Mouse (Mus musculus) stomach, embryonic 14.5 days (tissue): ENCODE measurements around the gene Nprl3. TPM values are rescaled to one million over a fixed set of nuclear protein-coding genes. Genes with fewer than 3 reads are reported as not detected.
A peak's percentile ranks its signal among the peaks of the same experiment; 100 is the strongest.

Experiments used
- ATAC-seq: fragments of 200-750 bp; cut with Nextera tagmentation; 2 replicates; pipeline ENCODE4 v1.8.0; 2017; ENCODE audit warnings: low read depth, moderate TSS enrichment; ENCODE audit not compliant: insufficient number of reproducible peaks, insufficient read depth, low FRiP score
- H3K27ac ChIP-seq: fragments of 300-500 bp; sonication (generic); 2 replicates; pipeline ENCODE4 v1.5.1; 2014; ENCODE audit warnings: mild to moderate bottlenecking, low read length, moderate library complexity, mixed read lengths
- H3K27me3 ChIP-seq: fragments of 300-500 bp; sonication (generic); 2 replicates; pipeline ENCODE4 v1.6.1; 2014; ENCODE audit warnings: low read length, control low read depth, mixed read lengths; ENCODE audit not compliant: control insufficient read depth, insufficient read depth
- H3K36me3 ChIP-seq: fragments of 300-500 bp; sonication (generic); 2 replicates; pipeline ENCODE4 v1.6.1; 2014; ENCODE audit warnings: mild to moderate bottlenecking, control low read depth, low read length, moderate library complexity, mixed read lengths; ENCODE audit not compliant: control insufficient read depth, insufficient read depth
- H3K4me1 ChIP-seq: fragments of 300-500 bp; sonication (generic); 2 replicates; pipeline ENCODE4 v1.6.1; 2014; ENCODE audit warnings: low read length, control low read depth, mixed read lengths; ENCODE audit not compliant: control insufficient read depth, insufficient read depth
- H3K4me2 ChIP-seq: fragments of 300-500 bp; sonication (generic); replicated peaks from 2 replicates; pipeline ENCODE4 v1.6.1; 2014; ENCODE audit warnings: low read depth, low read length, control low read depth
- H3K4me3 ChIP-seq: fragments of 300-500 bp; sonication (generic); 2 replicates; pipeline ENCODE4 v1.5.1; 2014; ENCODE audit warnings: low read depth, low read length, control low read depth
- H3K9ac ChIP-seq: fragments of 300-500 bp; sonication (generic); replicated peaks from 2 replicates; pipeline ENCODE4 v1.6.1; 2014; ENCODE audit warnings: low read depth, mild to moderate bottlenecking, control low read depth, low read length, moderate library complexity, mixed read lengths
- H3K9me3 ChIP-seq: fragments of 300-500 bp; sonication (generic); 2 replicates; pipeline ENCODE4 v1.6.1; 2016; ENCODE audit warnings: low read depth, low read length, control low read depth; ENCODE audit not compliant: control insufficient read depth
- WGBS: fragments of 180-500 bp; shearing (Covaris S2); extraction: QIAGEN DNeasy Blood & Tissue Kit; methylation state at CpG from one replicate; pipeline ENCODE4 v1.1.7; 2014; 5-methylcytosine and 5-hydroxymethylcytosine counted together
- polyA plus RNA-seq: library from polyadenylated mRNA; unstranded; fragments of >200 nt; fragmentation: Nextera tagmentation; extraction: Ambion mirVana; gene quantifications from 2 replicates; pipeline ENCODE4 v1.2.1, GENCODE M21; 2014

The Nprl3 gene
- polyA plus RNA-seq, 1 experiment from 2014 or later: 41.0 TPM

- no peak overlapping the region for H3K27ac ChIP-seq
- no peak overlapping the region for H3K9ac ChIP-seq
- no peak overlapping the region for H3K4me2 ChIP-seq
- no peak overlapping the region for H3K4me3 ChIP-seq
- H3K4me1 ChIP-seq: peaks cover 8% of the 10 kb centered on the region; the same call in 1 of the 2 replicates
- no peaks in the 10 kb centered on the region for H3K9me3 ChIP-seq
- H3K27me3 ChIP-seq: no peaks in the 10 kb centered on the region
- 91% methylated on average over 3 of the region's 3 CpGs for WGBS
- no peak for ATAC-seq
- peaks cover 3% of the 10 kb centered on the region; the same call in 1 of the 2 replicates for H3K36me3 ChIP-seq
These were observed 2.3 kb downstream of the Nprl3 start for GRCm38 (mm10) chr11:32265117-32265738.

GRCm38 (mm10) chr11:32262674-32263415, 4.7 kb downstream of the Nprl3 start:
- no peak overlapping the region for H3K4me2 ChIP-seq
- peaks cover 4% of the 10 kb centered on the region; the same call in 1 of the 2 replicates for H3K4me1 ChIP-seq
- H3K27ac ChIP-seq: no peak overlapping the region
- H3K36me3 ChIP-seq: peaks cover 6% of the 10 kb centered on the region; the same call in 1 of the 2 replicates
- WGBS: 53% methylated on average over 10 of the region's 10 CpGs
- no peak for ATAC-seq
- no peaks in the 10 kb centered on the region for H3K27me3 ChIP-seq
- no peak overlapping the region for H3K9ac ChIP-seq
- H3K9me3 ChIP-seq: no peaks in the 10 kb centered on the region
- no peak overlapping the region for H3K4me3 ChIP-seq

GRCm38 (mm10) chr11:32256566-32256965, 10.9 kb downstream of the Nprl3 start:
- Histone ChIP-seq H3K4me3 (no peak overlapping the region), H3K27ac (no peak overlapping the region), H3K27me3 (no peaks in the 10 kb centered on the region), H3K4me1 (no peaks in the 10 kb centered on the region), H3K9ac (no peak overlapping the region), H3K9me3 (no peaks in the 10 kb centered on the region), H3K4me2 (no peak overlapping the region), H3K36me3 (peaks cover 23% of the 10 kb centered on the region)
- ATAC-seq: no peak
- 82% methylated on average over 3 of the region's 3 CpGs for WGBS

GRCm38 (mm10) chr11:32256146-32256545, 11.4 kb downstream of the Nprl3 start:
- Histone ChIP-seq H3K4me2 (no peak overlapping the region), H3K27ac (no peak overlapping the region), H3K4me1 (no peaks in the 10 kb centered on the region), H3K36me3 (peaks cover 27% of the 10 kb centered on the region), H3K4me3 (no peak overlapping the region), H3K27me3 (no peaks in the 10 kb centered on the region), H3K9ac (no peak overlapping the region), H3K9me3 (no peaks in the 10 kb centered on the region)
- peak; percentile 88; the same call in 1 of the 2 replicates for ATAC-seq
- WGBS: 95% methylated on average over 1 of the region's 1 CpGs

- Histone ChIP-seq H3K9me3 (no peaks in the 10 kb centered on the region), H3K4me1 (no peaks in the 10 kb centered on the region), H3K27ac (no peak overlapping the region), H3K27me3 (no peaks in the 10 kb centered on the region), H3K9ac (no peak overlapping the region), H3K4me3 (no peak overlapping the region), H3K36me3 (peaks cover 37% of the 10 kb centered on the region), H3K4me2 (no peak overlapping the region)
- no peak for ATAC-seq
- WGBS: 100% methylated on average over 1 of the region's 1 CpGs
These were observed 14.4 kb downstream of the Nprl3 start for GRCm38 (mm10) chr11:32253121-32253520.

GRCm38 (mm10) chr11:32250880-32251763, 16.4 kb downstream of the Nprl3 start:
- ATAC-seq: peak; percentile 91; the same call in 1 of the 2 replicates
- Histone ChIP-seq H3K27me3 (no peaks in the 10 kb centered on the region), H3K4me1 (no peaks in the 10 kb centered on the region), H3K9me3 (no peaks in the 10 kb centered on the region), H3K4me2 (no peak overlapping the region), H3K36me3 (peaks cover 38% of the 10 kb centered on the region), H3K27ac (no peak overlapping the region), H3K4me3 (no peak overlapping the region), H3K9ac (no peak overlapping the region)
- 80% methylated on average over 8 of the region's 8 CpGs for WGBS

GRCm38 (mm10) chr11:32248350-32248749, 19.2 kb downstream of the Nprl3 start:
- Histone ChIP-seq H3K9me3 (no peaks in the 10 kb centered on the region), H3K4me3 (no peak overlapping the region), H3K4me2 (no peak overlapping the region), H3K36me3 (peaks cover 52% of the 10 kb centered on the region), H3K27ac (no peak overlapping the region), H3K4me1 (no peaks in the 10 kb centered on the region), H3K27me3 (no peaks in the 10 kb centered on the region), H3K9ac (no peak overlapping the region)
- 77% methylated on average over 3 of the region's 3 CpGs for WGBS
- ATAC-seq: no peak

- Histone ChIP-seq H3K4me1 (no peaks in the 10 kb centered on the region), H3K9me3 (no peaks in the 10 kb centered on the region), H3K4me3 (no peak overlapping the region), H3K9ac (no peak overlapping the region), H3K4me2 (no peak overlapping the region), H3K27ac (no peak overlapping the region), H3K27me3 (no peaks in the 10 kb centered on the region), H3K36me3 (peaks cover 42% of the 10 kb centered on the region)
- no peak for ATAC-seq
These were observed 20.4 kb downstream of the Nprl3 start for GRCm38 (mm10) chr11:32247068-32247467.
